Mouse (Mus musculus): ENCODE results near the gene Nxph4.
A peak's percentile ranks its signal among the peaks of the same experiment; 100 is the strongest.

Gene Nxph4

GRCm38 (mm10) chr10:127534036-127534928, at the start of gene Nxph4:
Gene Nxph4, minus strand, starts transcription at chr10:127534559.
- DNase-seq: peak; percentile 58 to 70

GRCm38 (mm10) chr10:127583649-127584048, 49.3 kb upstream of the Nxph4 start:
- no peak for DNase-seq

GRCm38 (mm10) chr10:127581291-127581690, 46.9 kb upstream of the Nxph4 start:
- DNase-seq: no peak

- DNase-seq: no peak
These were observed 43.6 kb upstream of the Nxph4 start for GRCm38 (mm10) chr10:127577982-127578381.

- DNase-seq: no peak
These were observed 42.8 kb upstream of the Nxph4 start for GRCm38 (mm10) chr10:127577156-127577555.

- DNase-seq: peak; percentile 78 to 89
These were observed 42.1 kb upstream of the Nxph4 start for GRCm38 (mm10) chr10:127576381-127576961.

- DNase-seq: no peak
These were observed 41.4 kb upstream of the Nxph4 start for GRCm38 (mm10) chr10:127575741-127576140.

- DNase-seq: no peak
These were observed 37.9 kb upstream of the Nxph4 start for GRCm38 (mm10) chr10:127572281-127572680.

GRCm38 (mm10) chr10:127570937-127571641, 36.7 kb upstream of the Nxph4 start:
- no peak for DNase-seq

- no peak for DNase-seq
These were observed 36.0 kb upstream of the Nxph4 start for GRCm38 (mm10) chr10:127570384-127570783.

GRCm38 (mm10) chr10:127569450-127569849, 35.1 kb upstream of the Nxph4 start:
- DNase-seq: peak; percentile 90 to 93

- peak in 1 of 2 experiments; percentile 51 for DNase-seq
These were observed 32.4 kb upstream of the Nxph4 start for GRCm38 (mm10) chr10:127566553-127567326.

GRCm38 (mm10) chr10:127564301-127564700, 29.9 kb upstream of the Nxph4 start:
- DNase-seq: no peak

- DNase-seq: no peak
These were observed 29.5 kb upstream of the Nxph4 start for GRCm38 (mm10) chr10:127563840-127564239.

- DNase-seq: no peak
These were observed 26.8 kb upstream of the Nxph4 start for GRCm38 (mm10) chr10:127561145-127561544.

- DNase-seq: peak in 1 of 2 experiments; percentile 59
These were observed 23.0 kb upstream of the Nxph4 start for GRCm38 (mm10) chr10:127557397-127557796.

- peak; percentile 63 to 81 for DNase-seq
These were observed 21.3 kb upstream of the Nxph4 start for GRCm38 (mm10) chr10:127555703-127556102.

- DNase-seq: no peak
These were observed 15.5 kb upstream of the Nxph4 start for GRCm38 (mm10) chr10:127549892-127550291.

GRCm38 (mm10) chr10:127548236-127548635, 13.9 kb upstream of the Nxph4 start:
- peak in 1 of 2 experiments; percentile 61 for DNase-seq

GRCm38 (mm10) chr10:127546505-127546904, 12.1 kb upstream of the Nxph4 start:
- DNase-seq: no peak

- no peak for DNase-seq
These were observed 10.0 kb upstream of the Nxph4 start for GRCm38 (mm10) chr10:127544375-127544774.

GRCm38 (mm10) chr10:127543916-127544315, 9.6 kb upstream of the Nxph4 start:
- DNase-seq: no peak

- peak; percentile 66 to 75 for DNase-seq
These were observed 8.4 kb upstream of the Nxph4 start for GRCm38 (mm10) chr10:127542720-127543119.

Data from cerebellum, postnatal 14 days (tissue).